Mouse (Mus musculus) midbrain, embryonic 12.5 days (tissue): ENCODE data around the gene Qrich2. TPM values are rescaled to one million over a fixed set of nuclear protein-coding genes. Genes with fewer than 3 reads are reported as not detected.

Experiments
- ATAC-seq: fragments of 200-750 bp; cut with Nextera tagmentation; 2 replicates; pipeline ENCODE4 v1.8.0; 2017; ENCODE audit warnings: low read depth, moderate TSS enrichment, moderate library complexity; ENCODE audit not compliant: low FRiP score
- H3K27ac ChIP-seq: fragments of 300-500 bp; sonication (generic); replicated peaks from 2 replicates; pipeline ENCODE4 v1.5.1; 2016; ENCODE audit warnings: mild to moderate bottlenecking
- H3K27me3 ChIP-seq: fragments of 300-500 bp; sonication (generic); 2 replicates; pipeline ENCODE4 v1.6.1; 2016; ENCODE audit warnings: mild to moderate bottlenecking
- H3K36me3 ChIP-seq: fragments of 300-500 bp; sonication (generic); 2 replicates; pipeline ENCODE4 v1.6.1; 2016
- H3K4me1 ChIP-seq: fragments of 300-500 bp; sonication (generic); 2 replicates; pipeline ENCODE4 v1.6.1; 2016
- H3K4me2 ChIP-seq: fragments of 300-500 bp; sonication (generic); replicated peaks from 2 replicates; pipeline ENCODE4 v1.6.1; 2016; ENCODE audit warnings: mild to moderate bottlenecking, moderate library complexity
- H3K4me3 ChIP-seq: fragments of 300-500 bp; sonication (generic); 2 replicates; pipeline ENCODE4 v1.5.1; 2016; ENCODE audit warnings: mild to moderate bottlenecking
- H3K9ac ChIP-seq: fragments of 300-500 bp; sonication (generic); replicated peaks from 2 replicates; pipeline ENCODE4 v1.6.1; 2016; ENCODE audit warnings: mild to moderate bottlenecking, moderate library complexity
- H3K9me3 ChIP-seq: fragments of 300-500 bp; sonication (generic); 2 replicates; pipeline ENCODE4 v1.6.1; 2016; ENCODE audit warnings: mild to moderate bottlenecking
- WGBS: fragments of 180-500 bp; shearing (Covaris S2); methylation state at CpG from one replicate; pipeline ENCODE4 v1.1.7; 2016; 5-methylcytosine and 5-hydroxymethylcytosine counted together
- polyA plus RNA-seq: library from polyadenylated mRNA; unstranded; fragments of >200 nt; fragmentation: Nextera tagmentation; extraction: Ambion mirVana; gene quantifications from 2 replicates; pipeline ENCODE4 v1.2.1, GENCODE M21; 2016

Gene Qrich2
- polyA plus RNA-seq, 1 experiment from 2014 or later, result not detected

- Histone ChIP-seq H3K9me3 (no peaks in the 10 kb centered on the region), H3K27me3 (peaks cover 12% of the 10 kb centered on the region), H3K27ac (no peak overlapping the region), H3K9ac (no peak overlapping the region), H3K4me2 (no peak overlapping the region), H3K4me3 (no peak overlapping the region), H3K36me3 (peaks cover 16% of the 10 kb centered on the region), H3K4me1 (peaks cover 14% of the 10 kb centered on the region)
- 80% methylated on average over 15 of the region's 15 CpGs for WGBS
- ATAC-seq, result no peak
These were observed 23.7 kb downstream of the Qrich2 start for GRCm38 (mm10) chr11:116442129-116442866.

- WGBS, result 86% methylated on average over 7 of the region's 7 CpGs
These were observed 25.5 kb downstream of the Qrich2 start for GRCm38 (mm10) chr11:116440408-116441068.

GRCm38 (mm10) chr11:116439269-116440240, 26.5 kb downstream of the Qrich2 start:
- H3K9ac ChIP-seq, result no peak overlapping the region; the same call in 1 of the 2 replicates
- peaks cover 32% of the 10 kb centered on the region for H3K36me3 ChIP-seq
- H3K4me2 ChIP-seq, result no peak overlapping the region
- no peak for ATAC-seq
- H3K27ac ChIP-seq, result 0 out of 2 replicates have a peak overlapping the region, but pooled peaks have one; percentile 30
- peaks cover 31% of the 10 kb centered on the region for H3K4me1 ChIP-seq
- no peaks in the 10 kb centered on the region for H3K27me3 ChIP-seq
- 86% methylated on average over 19 of the region's 19 CpGs for WGBS
- H3K9me3 ChIP-seq, result no peaks in the 10 kb centered on the region
- H3K4me3 ChIP-seq, result no peak overlapping the region

More at GRCm38 (mm10) chr11:116440408-116441068, 25.5 kb downstream of the Qrich2 start:
- Histone ChIP-seq H3K4me2 (no peak overlapping the region), H3K36me3 (peaks cover 32% of the 10 kb centered on the region), H3K4me3 (no peak overlapping the region), H3K4me1 (peaks cover 24% of the 10 kb centered on the region), H3K27ac (peak overlapping the region; percentile 30; the same call in 1 of the 2 replicates), H3K27me3 (no peaks in the 10 kb centered on the region), H3K9ac (no peak overlapping the region), H3K9me3 (no peaks in the 10 kb centered on the region)
- ATAC-seq, result no peak

- WGBS, result 91% methylated on average over 11 of the region's 11 CpGs
- ATAC-seq, result no peak
- Histone ChIP-seq H3K36me3 (peaks cover 32% of the 10 kb centered on the region), H3K27me3 (no peaks in the 10 kb centered on the region), H3K4me3 (no peak overlapping the region), H3K27ac (no peak overlapping the region), H3K9ac (no peak overlapping the region), H3K9me3 (no peaks in the 10 kb centered on the region), H3K4me1 (peaks cover 32% of the 10 kb centered on the region), H3K4me2 (no peak overlapping the region)
These were observed 28.5 kb downstream of the Qrich2 start for GRCm38 (mm10) chr11:116437541-116437940.

- Histone ChIP-seq H3K36me3 (peaks cover 32% of the 10 kb centered on the region), H3K27me3 (no peaks in the 10 kb centered on the region), H3K4me2 (peak overlapping the region; percentile 89), H3K4me3 (peak overlapping the region; percentile 96; the same call in 1 of the 2 replicates), H3K27ac (no peak overlapping the region), H3K4me1 (peaks cover 31% of the 10 kb centered on the region), H3K9me3 (no peaks in the 10 kb centered on the region), H3K9ac (peak overlapping the region; percentile 39; the same call in 1 of the 2 replicates)
- ATAC-seq, result no peak
- 67% methylated on average over 4 of the region's 4 CpGs for WGBS
These were observed 29.2 kb downstream of the Qrich2 start for GRCm38 (mm10) chr11:116436725-116437331.

GRCm38 (mm10) chr11:116435992-116436724, 29.9 kb downstream of the Qrich2 start:
- WGBS, result 71% methylated on average over 5 of the region's 5 CpGs
- peaks cover 34% of the 10 kb centered on the region for H3K4me1 ChIP-seq
- H3K9me3 ChIP-seq, result no peaks in the 10 kb centered on the region
- peak overlapping the region; percentile 89 for H3K4me2 ChIP-seq
- peak overlapping the region; percentile 96 for H3K4me3 ChIP-seq
- peak overlapping the region; percentile 43; the same call in 1 of the 2 replicates for H3K27ac ChIP-seq
- H3K27me3 ChIP-seq, result peaks cover 6% of the 10 kb centered on the region; the same call in 1 of the 2 replicates
- H3K36me3 ChIP-seq, result peaks cover 32% of the 10 kb centered on the region
- no peak for ATAC-seq
- peak overlapping the region; percentile 39; the same call in 1 of the 2 replicates for H3K9ac ChIP-seq

GRCm38 (mm10) chr11:116434967-116435752, 30.9 kb downstream of the Qrich2 start:
- peak overlapping the region; percentile 96 for H3K4me3 ChIP-seq
- H3K27ac ChIP-seq, result peak overlapping the region; percentile 93
- H3K4me1 ChIP-seq, result peaks cover 35% of the 10 kb centered on the region
- H3K36me3 ChIP-seq, result peaks cover 32% of the 10 kb centered on the region
- H3K9ac ChIP-seq, result peak overlapping the region; percentile 99
- no peak for ATAC-seq
- peak overlapping the region; percentile 89 for H3K4me2 ChIP-seq
- peaks cover 11% of the 10 kb centered on the region; the same call in 1 of the 2 replicates for H3K27me3 ChIP-seq
- WGBS, result 53% methylated on average over 12 of the region's 12 CpGs
- no peaks in the 10 kb centered on the region for H3K9me3 ChIP-seq

GRCm38 (mm10) chr11:116434287-116434966, 31.6 kb downstream of the Qrich2 start:
- Histone ChIP-seq H3K4me1 (peaks cover 35% of the 10 kb centered on the region), H3K9me3 (no peaks in the 10 kb centered on the region), H3K4me2 (peak overlapping the region; percentile 89), H3K27ac (peak overlapping the region; percentile 93), H3K4me3 (peak overlapping the region; percentile 96), H3K27me3 (peaks cover 11% of the 10 kb centered on the region; the same call in 1 of the 2 replicates), H3K36me3 (peaks cover 29% of the 10 kb centered on the region), H3K9ac (peak overlapping the region; percentile 99)
- peak; percentile 10; the same call in 1 of the 2 replicates for ATAC-seq
- WGBS, result under 1% methylated on average over 32 of the region's 67 CpGs

- peak within 1 kb of the TSS; percentile 93 for H3K27ac ChIP-seq
- peak within 1 kb of the TSS; percentile 96 for H3K4me3 ChIP-seq
- no peaks in the 10 kb centered on the region for H3K9me3 ChIP-seq
- H3K4me2 ChIP-seq, result peak within 1 kb of the TSS; percentile 89
- peaks cover 35% of the 10 kb centered on the region for H3K4me1 ChIP-seq
- H3K36me3 ChIP-seq, result peaks cover 22% of the 10 kb centered on the region
- 3% methylated on average over 62 of the region's 66 CpGs for WGBS
- peak; percentile 98 for ATAC-seq
- H3K9ac ChIP-seq, result peak within 1 kb of the TSS; percentile 99
- peaks cover 11% of the 10 kb centered on the region; the same call in 1 of the 2 replicates for H3K27me3 ChIP-seq
These were observed 32.4 kb downstream of the Qrich2 start, which contains the start of gene Ubald2 for GRCm38 (mm10) chr11:116433356-116434286. TSS of gene Ubald2 (plus strand) at chr11:116434094.
